Mouse (Mus musculus): ENCODE measurements at regions not wholly inside any gene's neighbourhood (a gene's known extent, or its start where the extent isn't known, plus 50 kb on each side); places are given as distances from the start of the nearest gene placed in this dataset.

- Histone ChIP-seq H3K9ac (replicated peaks) (no peak overlapping the region), H3K9me3 (peaks cover 6% of the 10 kb centered on the region), H3K4me3 (replicated peaks) (no peak overlapping the region), H3K4me2 (no peak overlapping the region), H3K27me3 (no peaks in the 10 kb centered on the region), H3K4me1 (replicated peaks) (no peaks in the 10 kb centered on the region), H3K36me3 (no peaks in the 10 kb centered on the region), H3K27ac (no peak overlapping the region)
- 85% methylated on average over 5 of the region's 5 CpGs for WGBS
- ATAC-seq (ENCODE audit: insufficient number of reproducible peaks, insufficient read depth, low FRiP score, low TSS enrichment, low read depth) = no peak
Measured at GRCm38 (mm10) chr5:148720604-148721003, 168.0 kb upstream of the Ubl3 start.

- Histone ChIP-seq H3K36me3 (no peaks in the 10 kb centered on the region), H3K27ac (no peak overlapping the region), H3K4me2 (no peak overlapping the region), H3K27me3 (no peaks in the 10 kb centered on the region), H3K4me3 (replicated peaks) (no peak overlapping the region), H3K9me3 (peaks cover 6% of the 10 kb centered on the region), H3K4me1 (replicated peaks) (peaks cover 3% of the 10 kb centered on the region; the same call in 1 of the 2 replicates), H3K9ac (replicated peaks) (no peak overlapping the region)
- 87% methylated on average over 6 of the region's 6 CpGs for WGBS
- ATAC-seq (ENCODE audit: insufficient number of reproducible peaks, insufficient read depth, low FRiP score, low TSS enrichment, low read depth) = no peak
Measured at GRCm38 (mm10) chr5:148716633-148717032, 164.0 kb upstream of the Ubl3 start.

- no peak overlapping the region for H3K27ac ChIP-seq
- no peak overlapping the region for H3K4me2 ChIP-seq
- ATAC-seq (ENCODE audit: insufficient number of reproducible peaks, insufficient read depth, low FRiP score, low TSS enrichment, low read depth) = no peak
- H3K9me3 ChIP-seq = peaks cover 6% of the 10 kb centered on the region
- WGBS = 82% methylated on average over 15 of the region's 15 CpGs
- peaks cover 3% of the 10 kb centered on the region; the same call in 1 of the 2 replicates for H3K4me1 ChIP-seq (replicated peaks)
- H3K36me3 ChIP-seq = no peaks in the 10 kb centered on the region
- no peak overlapping the region for H3K9ac ChIP-seq (replicated peaks)
- H3K4me3 ChIP-seq (replicated peaks) = no peak overlapping the region
- H3K27me3 ChIP-seq = no peaks in the 10 kb centered on the region
Measured at GRCm38 (mm10) chr5:148715218-148715991, 162.8 kb upstream of the Ubl3 start.

- Histone ChIP-seq H3K4me1 (replicated peaks) (peaks cover 3% of the 10 kb centered on the region; the same call in 1 of the 2 replicates), H3K27ac (no peak overlapping the region), H3K4me3 (replicated peaks) (no peak overlapping the region), H3K36me3 (no peaks in the 10 kb centered on the region), H3K27me3 (no peaks in the 10 kb centered on the region), H3K9me3 (peaks cover 6% of the 10 kb centered on the region), H3K9ac (replicated peaks) (no peak overlapping the region), H3K4me2 (no peak overlapping the region)
- ATAC-seq (ENCODE audit: insufficient number of reproducible peaks, insufficient read depth, low FRiP score, low TSS enrichment, low read depth) = no peak
- WGBS = 83% methylated on average over 4 of the region's 4 CpGs
Measured at GRCm38 (mm10) chr5:148714807-148715206, 162.2 kb upstream of the Ubl3 start.

- Histone ChIP-seq H3K9ac (replicated peaks) (no peak overlapping the region), H3K36me3 (no peaks in the 10 kb centered on the region), H3K4me3 (replicated peaks) (no peak overlapping the region), H3K9me3 (peaks cover 4% of the 10 kb centered on the region), H3K27me3 (no peaks in the 10 kb centered on the region), H3K4me1 (replicated peaks) (peaks cover 8% of the 10 kb centered on the region), H3K4me2 (no peak overlapping the region), H3K27ac (no peak overlapping the region)
- no peak for ATAC-seq (ENCODE audit: insufficient number of reproducible peaks, insufficient read depth, low FRiP score, low TSS enrichment, low read depth)
- WGBS = 90% methylated on average over 5 of the region's 5 CpGs
Measured at GRCm38 (mm10) chr5:148713796-148714195, 161.2 kb upstream of the Ubl3 start.

GRCm38 (mm10) chr5:148713039-148713438 lies 160.4 kb upstream of the Ubl3 start:
- ATAC-seq (ENCODE audit: insufficient number of reproducible peaks, insufficient read depth, low FRiP score, low TSS enrichment, low read depth) = no peak
- Histone ChIP-seq H3K9me3 (no peaks in the 10 kb centered on the region), H3K36me3 (no peaks in the 10 kb centered on the region), H3K4me3 (replicated peaks) (no peak overlapping the region), H3K9ac (replicated peaks) (no peak overlapping the region), H3K4me1 (replicated peaks) (peaks cover 15% of the 10 kb centered on the region), H3K27ac (no peak overlapping the region), H3K4me2 (no peak overlapping the region), H3K27me3 (no peaks in the 10 kb centered on the region)

- Histone ChIP-seq H3K9ac (replicated peaks) (no peak overlapping the region), H3K4me1 (replicated peaks) (peaks cover 22% of the 10 kb centered on the region), H3K27ac (no peak overlapping the region), H3K36me3 (no peaks in the 10 kb centered on the region), H3K4me3 (replicated peaks) (no peak overlapping the region), H3K27me3 (no peaks in the 10 kb centered on the region), H3K4me2 (no peak overlapping the region), H3K9me3 (no peaks in the 10 kb centered on the region)
- 79% methylated on average over 5 of the region's 5 CpGs for WGBS
- no peak for ATAC-seq (ENCODE audit: insufficient number of reproducible peaks, insufficient read depth, low FRiP score, low TSS enrichment, low read depth)
Measured at GRCm38 (mm10) chr5:148711570-148711969, 159.0 kb upstream of the Ubl3 start.

- ATAC-seq (ENCODE audit: insufficient number of reproducible peaks, insufficient read depth, low FRiP score, low TSS enrichment, low read depth) = no peak
- Histone ChIP-seq H3K27ac (no peak overlapping the region), H3K36me3 (no peaks in the 10 kb centered on the region), H3K4me2 (no peak overlapping the region), H3K4me3 (replicated peaks) (no peak overlapping the region), H3K4me1 (replicated peaks) (peaks cover 22% of the 10 kb centered on the region), H3K9ac (replicated peaks) (no peak overlapping the region), H3K9me3 (no peaks in the 10 kb centered on the region), H3K27me3 (no peaks in the 10 kb centered on the region)
- 39% methylated on average over 10 of the region's 10 CpGs for WGBS
Measured at GRCm38 (mm10) chr5:148709111-148709771, 156.7 kb upstream of the Ubl3 start.

- Histone ChIP-seq H3K4me2 (0 out of 2 replicates have a peak overlapping the region, but pooled peaks have one; percentile 2), H3K4me1 (replicated peaks) (peaks cover 26% of the 10 kb centered on the region), H3K9ac (replicated peaks) (no peak overlapping the region), H3K4me3 (replicated peaks) (no peak overlapping the region), H3K27me3 (no peaks in the 10 kb centered on the region), H3K9me3 (no peaks in the 10 kb centered on the region), H3K27ac (peak overlapping the region; percentile 18; the same call in 1 of the 2 replicates), H3K36me3 (no peaks in the 10 kb centered on the region)
- WGBS = 33% methylated on average over 11 of the region's 11 CpGs
- no peak for ATAC-seq (ENCODE audit: insufficient number of reproducible peaks, insufficient read depth, low FRiP score, low TSS enrichment, low read depth)
Measured at GRCm38 (mm10) chr5:148708014-148708741, 155.6 kb upstream of the Ubl3 start.

- Histone ChIP-seq H3K4me1 (replicated peaks) (peaks cover 23% of the 10 kb centered on the region), H3K27ac (no peak overlapping the region)
- 89% methylated on average over 12 of the region's 12 CpGs for WGBS
Measured at GRCm38 (mm10) chr5:148707335-148707734, 154.7 kb upstream of the Ubl3 start.

More at GRCm38 (mm10) chr5:148707335-148707734, 154.7 kb upstream of the Ubl3 start:
- H3K36me3 ChIP-seq = no peaks in the 10 kb centered on the region
- H3K27me3 ChIP-seq = no peaks in the 10 kb centered on the region
- H3K4me2 ChIP-seq = no peak overlapping the region
- no peaks in the 10 kb centered on the region for H3K9me3 ChIP-seq
- no peak overlapping the region for H3K4me3 ChIP-seq (replicated peaks)
- H3K9ac ChIP-seq (replicated peaks) = no peak overlapping the region
- no peak for ATAC-seq (ENCODE audit: insufficient number of reproducible peaks, insufficient read depth, low FRiP score, low TSS enrichment, low read depth)

Data from limb, embryonic 12.5 days (tissue).